Mouse (Mus musculus): ENCODE measurements around the gene Oog3.

The Oog3 gene

DNA sequence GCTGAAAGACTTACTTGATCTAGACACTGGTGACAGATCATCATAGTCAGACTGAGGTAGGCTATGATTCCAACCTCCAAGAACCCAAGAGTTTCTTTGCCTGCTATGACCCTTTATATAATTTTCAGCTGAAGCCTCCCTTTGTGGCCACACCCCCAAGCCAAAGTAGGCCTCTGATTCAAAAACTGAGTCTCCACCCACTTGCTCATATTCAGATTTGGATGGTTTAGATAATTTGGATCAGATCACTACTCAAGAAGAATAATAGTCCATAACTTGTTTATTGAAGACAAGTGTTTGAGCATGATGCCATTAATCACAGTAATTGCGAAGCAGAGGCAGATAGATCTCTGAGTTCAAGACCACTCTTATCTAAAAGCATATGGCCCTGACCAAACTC is at the start of gene Oog3:
Oog3 (minus strand) TSS at position 101 of the 400 bp plus-strand sequence.
- no peak for DNase-seq (ENCODE audit: low read depth)

DNA sequence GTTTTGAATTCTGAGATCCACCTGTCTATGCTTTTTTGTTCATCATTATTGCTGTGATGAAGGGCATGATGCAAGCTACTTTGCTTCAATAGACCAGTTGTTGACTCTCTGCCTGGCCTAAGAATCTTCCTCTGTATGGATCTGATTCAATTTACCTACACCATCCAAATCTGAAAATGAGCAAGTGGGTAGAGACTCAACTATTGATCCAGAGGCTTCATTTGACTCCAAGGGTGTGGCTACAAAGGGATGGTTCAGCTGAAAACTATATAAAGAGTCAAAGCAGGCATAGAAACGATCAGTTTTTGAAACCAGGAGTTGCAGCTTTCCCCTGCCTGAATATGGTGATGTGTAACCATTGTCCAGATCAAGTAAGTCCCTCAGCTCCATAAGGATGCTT is 28.0 kb upstream of the Oog3 start, which contains the start of gene Oog2:
Oog2 (plus strand) TSS at position 301 of the 400 bp plus-strand sequence.
- DNase-seq (ENCODE audit: low read depth) = no peak
